In the genomic region with DNA sequence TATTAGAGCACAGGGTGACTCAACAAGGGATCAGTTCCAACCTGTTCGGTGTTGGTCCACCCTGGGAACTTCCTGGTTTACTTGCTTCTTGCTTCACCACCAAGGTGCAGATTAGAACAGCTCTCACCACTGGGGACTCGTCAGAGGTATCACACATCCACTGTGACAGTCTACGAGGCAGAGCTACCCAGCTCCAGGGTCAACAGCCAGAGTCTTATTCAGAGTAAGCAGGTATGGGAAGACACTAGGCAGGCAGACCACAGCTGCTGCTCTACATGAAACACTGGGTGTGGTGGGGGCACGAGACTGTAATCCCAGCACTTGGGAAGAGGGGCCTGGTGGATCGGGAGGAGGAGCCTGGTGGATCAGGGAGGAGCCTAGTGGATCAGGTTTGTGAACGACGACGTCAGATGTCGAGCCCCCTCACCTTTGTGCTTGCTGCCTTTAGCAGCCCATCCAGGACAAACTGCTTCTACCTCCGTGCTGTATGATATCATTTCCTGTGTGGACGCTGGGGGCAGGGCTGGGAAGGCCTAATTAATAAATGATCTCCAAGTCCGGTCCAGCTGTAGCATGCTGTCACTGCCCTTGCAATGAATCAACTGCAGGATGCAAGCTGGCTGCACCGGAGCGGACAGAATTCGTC, we compare ENCODE assay signal across 8 mouse cellular contexts. TPM values are rescaled to one million over a fixed set of nuclear protein-coding genes. Genes with fewer than 3 reads are reported as not detected.
A peak's percentile ranks its signal among the peaks of the same experiment; 100 is the strongest.
DNase-seq lines count a peak whose midpoint lies in the region; ATAC-seq lines count a peak whose summit lies in the region.

No protein-coding gene starts in this region.

- H3K4me3 ChIP-seq in heart, embryonic 15.5 days = peak overlapping the region; percentile 12; the same call in 1 of the 2 replicates
- no peak overlapping the region for H3K4me3 ChIP-seq in neural tube, embryonic 12.5 days

- H3K4me1 ChIP-seq in heart, embryonic 15.5 days (replicated peaks) = peaks cover 37% of the 10 kb centered on the region
- peaks cover 12% of the 10 kb centered on the region; the same call in 1 of the 2 replicates for H3K4me1 ChIP-seq in neural tube, embryonic 12.5 days

- H3K36me3 ChIP-seq in heart, embryonic 15.5 days = no peaks in the 10 kb centered on the region
- no peaks in the 10 kb centered on the region for H3K36me3 ChIP-seq in neural tube, embryonic 12.5 days

- no peaks in the 10 kb centered on the region for H3K27me3 ChIP-seq in heart, embryonic 15.5 days
- peaks cover 8% of the 10 kb centered on the region; the same call in 1 of the 2 replicates for H3K27me3 ChIP-seq in neural tube, embryonic 12.5 days (replicated peaks)

- H3K4me2 ChIP-seq in heart, embryonic 15.5 days = peak overlapping the region; percentile 40
- peak overlapping the region; percentile 44 for H3K4me2 ChIP-seq in neural tube, embryonic 12.5 days (replicated peaks)

- no peak for ATAC-seq in heart, embryonic 15.5 days (replicated peaks; ENCODE audit: insufficient number of reproducible peaks, insufficient read depth, low FRiP score, low read depth)
- peak; percentile 58 for ATAC-seq in neural tube, embryonic 12.5 days (ENCODE audit: low FRiP score, low read depth)

- no peak overlapping the region for H3K27ac ChIP-seq in heart, embryonic 15.5 days
- no peak overlapping the region for H3K27ac ChIP-seq in neural tube, embryonic 12.5 days

- H3K9me3 ChIP-seq in heart, embryonic 15.5 days (replicated peaks) = no peaks in the 10 kb centered on the region
- no peaks in the 10 kb centered on the region for H3K9me3 ChIP-seq in neural tube, embryonic 12.5 days

- DNase-seq in ES-CJ7 (ENCODE audit: low read depth, low spot score) = peak; percentile 74
- DNase-seq in adrenal gland, postnatal 14 days = peak; percentile 72
- peak; percentile 76 to 80 for DNase-seq in kidney, postnatal 36 days
- DNase-seq in right cerebral cortex, postnatal 36 days (ENCODE audit: low spot score in 2 of 2) = no peak
- DNase-seq in right cerebral cortex, postnatal 4 days = no peak
- DNase-seq in thymus, postnatal 10 days (ENCODE audit: low spot score in 2 of 2) = no peak

- 0 out of 2 replicates have a peak overlapping the region, but pooled peaks have one; percentile 27 for H3K9ac ChIP-seq in heart, embryonic 15.5 days
- H3K9ac ChIP-seq in neural tube, embryonic 12.5 days = no peak overlapping the region

- WGBS in heart, embryonic 15.5 days = 28% methylated on average over 15 of the region's 15 CpGs
- 24% methylated on average over 15 of the region's 15 CpGs for WGBS in neural tube, embryonic 12.5 days

RNA-seq across cellular contexts. Expression of gene Tubg2, which starts 17.0 kb away (rescaled TPM):
- total RNA-seq in adrenal gland, postnatal 14 days (2021) = 7.2 and 7.9 TPM in 2 replicates
- polyA plus RNA-seq in heart, embryonic 15.5 days (2015; fragmentation: Nextera tagmentation; extraction: Ambion mirVana) = 2.7 and 3.4 TPM in 2 replicates
- 13.4 and 15.1 TPM in 2 replicates for polyA plus RNA-seq in neural tube, embryonic 12.5 days (2016; fragmentation: Nextera tagmentation; extraction: Ambion mirVana)

RNA-seq across cellular contexts. Expression of gene Tubg1, which starts 18.9 kb away (rescaled TPM):
- 45.9 and 48.6 TPM in 2 replicates for total RNA-seq in adrenal gland, postnatal 14 days (2021)
- polyA plus RNA-seq in heart, embryonic 15.5 days (2015; fragmentation: Nextera tagmentation; extraction: Ambion mirVana) = 62.1 and 71.6 TPM in 2 replicates
- polyA plus RNA-seq in neural tube, embryonic 12.5 days (2016; fragmentation: Nextera tagmentation; extraction: Ambion mirVana) = 87.5 and 93.5 TPM in 2 replicates

RNA-seq across cellular contexts. Expression of gene Retreg3, which starts 19.0 kb away (rescaled TPM):
- total RNA-seq in adrenal gland, postnatal 14 days (2021) = 53.7 and 56.0 TPM in 2 replicates
- 15.3 and 18.2 TPM in 2 replicates for polyA plus RNA-seq in heart, embryonic 15.5 days (2015; fragmentation: Nextera tagmentation; extraction: Ambion mirVana)
- polyA plus RNA-seq in neural tube, embryonic 12.5 days (2016; fragmentation: Nextera tagmentation; extraction: Ambion mirVana) = 22.2 and 27.8 TPM in 2 replicates

RNA-seq across cellular contexts. Expression of gene Cntnap1, which starts 31.7 kb away (rescaled TPM):
- total RNA-seq in adrenal gland, postnatal 14 days (2021) = 10.9 and 13.5 TPM in 2 replicates
- polyA plus RNA-seq in heart, embryonic 15.5 days (2015; fragmentation: Nextera tagmentation; extraction: Ambion mirVana) = 0.50 and 0.85 TPM in 2 replicates
- 1.7 and 2.2 TPM in 2 replicates for polyA plus RNA-seq in neural tube, embryonic 12.5 days (2016; fragmentation: Nextera tagmentation; extraction: Ambion mirVana)

RNA-seq across cellular contexts. Expression of gene Plekhh3, which starts 32.5 kb away (rescaled TPM):
- total RNA-seq in adrenal gland, postnatal 14 days (2021) = 30.5 and 32.7 TPM in 2 replicates
- polyA plus RNA-seq in heart, embryonic 15.5 days (2015; fragmentation: Nextera tagmentation; extraction: Ambion mirVana) = 10.5 and 13.6 TPM in 2 replicates
- polyA plus RNA-seq in neural tube, embryonic 12.5 days (2016; fragmentation: Nextera tagmentation; extraction: Ambion mirVana) = 16.1 and 17.1 TPM in 2 replicates

Comparison
In these comparisons a context has a peak if more than half of its experiments do, and no peak if none do; other contexts are left out.
1. DNase-seq: peak in ES-CJ7 (single experiment), adrenal gland, postnatal 14 days (single experiment) and kidney, postnatal 36 days (2 of 2); none in right cerebral cortex, postnatal 36 days (0 of 2), right cerebral cortex, postnatal 4 days (single experiment) and thymus, postnatal 10 days (0 of 2).